17 mouse cellular contexts compared by ENCODE assay signal in genomic region chr8:95185891-95186513, GRCm38 (mm10).
"Had no signal": no experiment of that assay in that cellular context is flagged by ENCODE, and none has a peak within 500 bp of the region (broad histone marks: within the 10 kb centered on the region; RNA-seq: fewer than 3 reads in every experiment).

No protein-coding gene starts in this region.

- H3K36me3 ChIP-seq: midbrain, embryonic 10.5 days; midbrain, embryonic 13.5 days; neural tube, embryonic 13.5 days; neural tube, embryonic 15.5 days had no signal

- H3K4me2 ChIP-seq: lung, embryonic 14.5 days; midbrain, embryonic 13.5 days; neural tube, embryonic 13.5 days; neural tube, embryonic 15.5 days had no signal

- H3K4me1 ChIP-seq: midbrain, embryonic 13.5 days; neural tube, embryonic 13.5 days had no signal

- ATAC-seq: midbrain, embryonic 13.5 days; midbrain, embryonic 16.5 days had no signal

- H3K9ac ChIP-seq: lung, embryonic 14.5 days; midbrain, embryonic 13.5 days; neural tube, embryonic 13.5 days; neural tube, embryonic 15.5 days had no signal

- H3K9me3 ChIP-seq: midbrain, embryonic 10.5 days; midbrain, embryonic 13.5 days; neural tube, embryonic 13.5 days; neural tube, embryonic 15.5 days had no signal

- DNase-seq: lung, adult 18-20 months; lung, embryonic 14.5 days; lung, postnatal 10 days; lung, postnatal 4 days; retina, postnatal 1 day; right cerebral cortex, adult 18-20 months; right cerebral cortex, postnatal 25 days; right cerebral cortex, postnatal 4 days; spleen, adult 18-20 months; thymus, adult 2 months; thymus, postnatal 25 days had no signal

- H3K27ac ChIP-seq: midbrain, embryonic 13.5 days; neural tube, embryonic 13.5 days; neural tube, embryonic 15.5 days had no signal

- H3K27me3 ChIP-seq: midbrain, embryonic 13.5 days; neural tube, embryonic 13.5 days; neural tube, embryonic 15.5 days had no signal

- H3K4me3 ChIP-seq: midbrain, embryonic 10.5 days; midbrain, embryonic 13.5 days; myocyte; neural tube, embryonic 13.5 days; neural tube, embryonic 15.5 days had no signal
